Mouse (Mus musculus) kidney, postnatal 36 days (tissue): ENCODE measurements around the gene Sept5.
A peak's percentile ranks its signal among the peaks of the same experiment; 100 is the strongest.

Source experiments
- DNase-seq, 2 experiments: peaks; one replicate each; pipeline ENCODE4 v3.0.0; 2021 to 2022; ENCODE audit warnings: mixed read lengths in 2 of 2

The Sept5 gene

DNA sequence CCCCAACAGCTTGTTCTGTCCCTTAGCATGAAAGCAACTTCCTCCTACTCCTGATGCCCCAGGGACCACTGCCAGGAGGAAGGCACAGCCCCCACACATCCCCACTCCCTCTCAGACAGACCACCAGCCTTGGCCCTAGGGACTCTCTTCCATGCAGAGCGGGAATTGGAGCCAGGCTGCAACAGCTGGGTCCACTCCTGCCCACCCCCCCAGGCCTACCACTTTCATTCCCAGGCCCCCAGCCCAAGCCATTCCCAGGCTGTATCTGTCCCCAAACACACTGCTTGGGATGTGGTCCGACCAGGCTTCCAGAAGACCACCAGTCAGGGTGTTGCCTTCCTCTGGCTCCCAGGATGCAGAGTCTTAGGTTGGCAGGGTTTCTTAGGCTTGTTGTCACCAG lies 20.7 kb downstream of the Sept5 start:
- no peak for DNase-seq

DNA sequence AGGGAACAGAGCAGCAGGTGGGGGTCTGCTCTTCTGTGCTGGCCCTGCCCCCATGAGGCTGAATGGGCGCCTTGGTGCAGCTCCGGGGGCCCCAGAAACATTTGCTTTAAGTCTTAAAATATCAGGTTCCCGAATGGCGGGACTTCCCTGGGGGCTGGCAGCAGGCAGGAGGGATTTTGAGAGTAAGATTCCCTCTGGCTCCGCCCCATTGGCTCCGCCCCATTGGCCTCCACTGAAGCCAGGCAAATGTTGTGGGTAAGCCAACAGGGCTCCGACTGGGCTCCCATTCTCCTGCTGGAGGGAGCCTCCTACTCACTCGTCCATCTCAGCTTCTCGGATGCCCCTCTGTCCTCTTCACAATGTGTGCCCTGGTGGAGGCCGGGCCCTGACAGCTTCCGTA lies 21.5 kb downstream of the Sept5 start:
- DNase-seq = peak in 1 of 2 experiments; percentile 42

DNA sequence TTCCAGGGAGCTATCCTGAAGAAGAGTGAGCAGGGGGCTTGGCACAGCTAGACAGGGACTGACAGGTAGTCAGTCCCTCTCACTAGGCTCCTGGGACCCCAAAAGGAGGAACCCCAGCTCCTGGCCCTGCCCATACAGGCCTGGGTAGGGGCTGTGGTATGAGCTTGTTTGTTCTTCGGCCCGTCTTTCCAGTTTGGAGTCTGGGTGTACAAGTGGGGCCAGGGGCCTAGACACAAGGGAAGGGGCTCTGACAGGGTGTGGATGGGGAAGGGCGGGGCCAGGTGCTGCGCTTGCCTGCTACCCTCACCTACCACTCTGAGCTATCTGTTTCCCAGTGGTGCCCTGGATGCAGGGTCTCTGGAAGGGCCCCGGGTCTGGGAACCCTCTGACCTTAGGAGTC lies 24.0 kb downstream of the Sept5 start:
- no peak for DNase-seq

DNA sequence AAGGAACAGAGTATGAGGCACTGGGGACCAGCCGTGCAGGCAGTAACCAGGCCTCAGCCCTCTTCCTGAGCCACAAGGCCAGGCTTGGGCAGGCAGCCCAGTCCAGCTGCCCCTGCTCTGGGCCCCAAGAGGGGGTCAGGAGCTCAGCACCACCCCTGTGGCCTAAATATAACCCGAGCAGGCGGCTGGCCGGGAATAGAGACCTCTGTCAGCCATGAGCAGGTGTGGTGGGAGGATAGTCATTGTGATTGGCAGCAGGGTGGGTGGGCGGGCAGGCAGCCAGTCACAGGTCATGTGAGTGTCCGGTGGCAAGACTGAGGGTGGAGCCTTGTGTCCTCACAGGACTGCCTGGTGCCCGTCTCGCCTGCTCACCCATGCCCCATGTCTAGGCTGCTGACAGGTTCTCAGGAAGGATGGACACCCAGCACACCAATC lies 25.5 kb downstream of the Sept5 start:
- DNase-seq = peak; percentile 54 to 68

DNA sequence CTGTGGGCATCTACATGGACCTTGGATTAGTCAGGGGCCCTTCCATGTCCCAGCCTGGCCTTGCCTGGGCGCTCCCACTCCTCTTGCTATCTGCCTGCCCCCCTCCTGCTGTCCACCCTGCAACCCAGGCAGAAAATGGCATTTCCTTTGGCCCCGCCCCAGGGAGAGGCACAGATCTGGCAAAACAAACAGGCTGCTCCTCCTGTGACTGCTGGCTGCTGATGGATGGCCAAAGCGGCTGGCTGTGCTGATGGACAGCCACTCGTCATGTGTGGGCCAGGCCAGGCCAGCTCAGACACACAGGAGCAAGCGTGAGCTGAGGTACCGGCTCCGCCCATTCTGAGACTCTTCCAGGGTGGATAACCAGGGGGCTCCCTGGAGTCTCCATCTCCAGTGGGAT lies 28.3 kb downstream of the Sept5 start:
- DNase-seq = no peak

DNA sequence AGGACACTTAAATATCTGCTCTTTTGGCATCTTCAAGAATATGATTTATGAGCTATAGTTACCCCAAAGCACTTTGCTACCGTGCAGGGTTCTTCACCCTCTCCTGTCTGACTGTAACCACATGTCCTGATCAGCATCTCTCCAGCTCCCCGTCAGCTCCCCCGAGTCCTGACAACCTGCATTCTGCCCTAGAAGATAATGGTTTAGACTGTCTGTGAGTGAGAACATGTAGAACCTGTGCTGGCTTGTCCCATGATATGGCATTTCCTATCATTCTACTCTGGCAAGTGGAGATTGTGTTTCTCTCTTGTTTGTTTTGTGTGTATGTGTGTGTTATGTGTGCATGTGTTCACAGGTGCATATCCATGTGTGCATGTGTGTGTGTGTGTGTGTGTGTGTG lies 31.7 kb downstream of the Sept5 start:
- no peak for DNase-seq

DNA sequence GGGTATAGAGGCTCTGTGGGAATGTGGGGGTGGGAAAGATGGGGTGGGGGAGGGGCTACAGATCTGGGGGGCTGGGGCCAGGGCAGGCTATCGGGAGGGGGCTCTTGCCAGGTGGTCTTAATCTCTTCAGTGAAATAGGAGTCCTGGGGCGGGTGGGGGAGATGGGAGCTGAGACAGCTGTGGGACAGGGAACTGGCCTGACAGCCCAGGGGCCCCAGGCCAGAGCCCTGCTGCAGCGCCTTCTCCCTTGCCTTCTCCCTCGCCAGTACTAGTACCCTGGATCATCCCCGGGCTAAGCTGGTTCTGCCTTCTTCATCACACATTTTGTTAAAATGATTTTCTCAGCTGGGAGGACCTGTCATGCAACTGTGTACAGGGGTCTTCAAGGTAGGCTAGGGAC lies 33.5 kb downstream of the Sept5 start:
- DNase-seq = no peak

DNA sequence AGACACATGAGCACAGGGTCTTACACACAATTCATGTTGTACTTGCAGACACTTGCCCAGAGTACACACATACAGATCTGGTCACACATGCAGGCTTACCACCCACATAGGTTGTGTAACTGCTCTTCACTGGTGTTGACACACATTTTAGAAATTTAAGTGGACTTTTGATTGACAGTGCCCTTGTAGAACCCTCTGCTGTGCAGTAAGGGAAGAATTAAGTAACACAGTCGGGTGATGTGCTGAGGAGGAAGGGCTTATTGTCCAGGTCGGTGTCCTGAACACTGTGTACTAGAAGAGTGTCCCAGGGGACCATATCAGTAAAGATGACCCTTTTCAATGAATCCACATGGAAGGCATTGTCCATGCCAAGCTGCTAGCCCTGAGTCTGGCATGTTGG lies 35.8 kb downstream of the Sept5 start:
- DNase-seq = no peak

DNA sequence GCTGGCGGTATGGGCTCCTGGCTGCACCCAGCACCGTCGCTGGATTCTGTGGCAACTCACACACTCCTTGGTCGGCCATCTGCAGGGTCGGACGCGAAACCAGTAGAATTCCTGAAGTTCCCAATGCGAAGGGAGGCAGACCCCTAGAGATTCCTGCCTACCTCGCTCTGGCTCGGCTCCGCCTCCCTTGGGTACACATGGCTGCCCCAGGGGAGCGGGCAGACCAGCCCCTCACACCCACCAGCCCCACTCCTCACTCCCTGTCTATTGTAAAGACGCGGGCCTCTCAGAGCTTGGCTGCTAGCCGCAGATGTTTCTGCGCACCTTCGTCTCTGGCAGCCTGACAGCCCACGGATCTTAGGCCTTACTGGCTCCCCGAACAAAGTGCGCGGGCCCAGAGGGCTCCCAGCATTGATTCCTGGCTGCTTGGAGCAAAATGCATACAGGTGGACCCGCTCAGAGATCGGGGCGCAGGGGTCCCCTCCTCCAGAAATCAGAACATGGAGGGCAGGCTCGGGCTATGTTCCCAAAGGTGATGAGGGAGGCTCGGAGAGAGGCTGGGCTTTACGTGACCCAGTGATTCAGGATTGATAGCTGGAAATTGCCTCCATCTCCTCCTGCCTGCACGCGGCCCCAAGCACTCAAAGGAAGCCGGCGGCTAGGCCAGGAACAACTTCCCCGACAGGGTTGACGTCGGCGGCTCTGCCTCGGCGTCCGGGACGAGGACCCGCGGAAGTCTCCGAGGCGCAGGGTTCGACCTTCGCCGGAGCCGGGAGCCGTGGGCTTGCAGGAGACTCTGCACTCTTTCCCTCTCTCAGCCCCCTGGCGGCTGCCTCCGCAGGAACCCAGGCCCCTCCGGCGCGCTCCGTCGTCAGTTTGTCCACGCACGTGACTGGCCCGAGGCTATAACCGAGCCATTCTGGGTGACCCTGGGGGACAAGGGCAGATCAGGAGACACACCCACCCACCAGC lies 38.4 kb downstream of the Sept5 start:
- DNase-seq = peak in 1 of 2 experiments; percentile 34

DNA sequence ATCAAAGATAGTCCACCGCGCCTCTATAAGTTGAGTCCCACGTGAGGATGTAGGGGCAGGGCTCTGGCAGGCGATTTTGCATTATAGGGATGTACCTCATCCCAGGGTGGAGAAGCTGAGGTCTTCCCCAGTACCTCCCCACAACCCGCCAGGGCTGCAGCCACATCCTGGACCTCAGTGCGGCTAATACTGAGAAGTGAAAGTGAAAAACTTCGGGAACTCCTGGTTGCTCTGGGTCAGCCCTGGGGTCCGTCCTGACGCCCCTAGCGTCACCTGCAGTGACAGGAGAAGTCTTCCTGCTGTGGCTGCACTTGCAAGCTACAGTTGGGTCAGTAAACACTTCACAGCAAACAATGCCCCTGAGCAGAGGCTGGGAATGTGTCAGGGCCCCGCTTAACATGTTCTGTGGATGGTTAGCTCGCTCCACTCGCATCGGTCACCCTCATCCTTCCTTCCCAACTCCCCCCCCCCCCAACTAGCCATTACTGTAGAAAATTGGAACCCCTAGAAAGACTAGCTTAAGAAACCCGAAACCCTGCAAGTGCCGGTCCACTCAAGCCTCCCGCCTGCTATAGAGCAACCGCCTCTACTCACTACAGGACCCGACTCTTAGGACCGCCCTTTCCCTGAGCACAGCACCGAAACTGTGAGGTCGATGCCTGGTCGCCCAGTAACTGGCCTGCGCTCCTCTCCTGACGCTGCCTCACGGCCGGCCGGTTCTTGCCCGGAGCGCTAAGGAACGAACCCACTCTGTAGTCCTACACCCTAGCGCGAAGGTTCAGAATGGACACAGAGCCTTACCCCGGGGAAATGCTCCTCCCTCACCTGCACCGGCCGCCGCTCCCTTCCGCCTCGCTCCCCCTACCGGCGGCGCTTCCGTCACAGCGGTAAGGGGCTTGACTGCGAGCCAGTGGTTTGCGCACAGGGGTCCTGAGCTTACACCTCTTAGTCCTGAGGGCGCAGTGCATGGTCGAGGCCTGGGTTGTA lies 39.7 kb downstream of the Sept5 start, which contains the start of gene Tbx1:
TSS of gene Tbx1 (minus strand) at position 868 of the 987 bp plus-strand sequence.
- peak; percentile 29 to 67 for DNase-seq

DNA sequence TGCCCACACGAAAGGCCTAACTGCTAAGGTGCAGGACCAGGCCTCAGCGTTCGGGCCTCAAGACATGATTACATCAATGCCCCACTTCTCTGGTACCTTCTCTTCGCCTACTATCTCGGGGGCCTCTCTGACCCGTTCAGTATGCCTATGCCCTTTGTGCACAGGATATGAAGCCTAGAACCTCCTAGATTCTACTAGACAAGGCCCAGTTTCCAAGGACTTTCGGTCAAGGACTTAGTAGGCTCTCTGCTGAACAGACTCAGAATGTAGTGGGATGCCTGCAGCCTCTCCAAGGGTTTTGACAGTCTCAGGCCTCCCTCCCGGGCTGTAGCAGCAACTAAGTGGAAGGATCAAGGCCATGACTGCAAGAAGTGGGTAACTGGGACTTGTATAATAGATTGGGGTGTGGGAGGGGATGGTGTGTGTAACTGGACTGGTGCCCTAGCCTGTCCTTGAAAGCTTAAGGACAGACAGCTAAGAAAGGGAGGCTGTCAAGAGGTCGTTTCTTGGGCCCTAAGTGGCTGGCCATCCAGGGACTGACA lies 40.6 kb downstream of the Sept5 start:
- DNase-seq = no peak

DNA sequence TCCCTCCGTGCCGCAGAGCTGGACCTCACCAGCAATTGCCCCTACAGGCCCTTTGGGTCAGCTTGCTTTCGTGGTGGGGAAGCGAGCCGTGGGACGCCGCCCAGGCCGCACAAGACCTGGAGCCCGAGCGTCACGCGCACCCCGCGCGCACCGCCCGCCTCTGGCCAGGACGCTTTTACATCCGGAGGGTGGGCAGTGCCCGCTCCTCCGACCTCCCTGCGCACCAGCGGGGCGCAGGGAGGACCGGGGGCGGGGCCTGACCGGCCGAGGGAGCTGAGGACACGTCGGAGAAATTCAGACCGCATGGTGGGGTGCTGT lies 41.1 kb downstream of the Sept5 start:
- DNase-seq = no peak

DNA sequence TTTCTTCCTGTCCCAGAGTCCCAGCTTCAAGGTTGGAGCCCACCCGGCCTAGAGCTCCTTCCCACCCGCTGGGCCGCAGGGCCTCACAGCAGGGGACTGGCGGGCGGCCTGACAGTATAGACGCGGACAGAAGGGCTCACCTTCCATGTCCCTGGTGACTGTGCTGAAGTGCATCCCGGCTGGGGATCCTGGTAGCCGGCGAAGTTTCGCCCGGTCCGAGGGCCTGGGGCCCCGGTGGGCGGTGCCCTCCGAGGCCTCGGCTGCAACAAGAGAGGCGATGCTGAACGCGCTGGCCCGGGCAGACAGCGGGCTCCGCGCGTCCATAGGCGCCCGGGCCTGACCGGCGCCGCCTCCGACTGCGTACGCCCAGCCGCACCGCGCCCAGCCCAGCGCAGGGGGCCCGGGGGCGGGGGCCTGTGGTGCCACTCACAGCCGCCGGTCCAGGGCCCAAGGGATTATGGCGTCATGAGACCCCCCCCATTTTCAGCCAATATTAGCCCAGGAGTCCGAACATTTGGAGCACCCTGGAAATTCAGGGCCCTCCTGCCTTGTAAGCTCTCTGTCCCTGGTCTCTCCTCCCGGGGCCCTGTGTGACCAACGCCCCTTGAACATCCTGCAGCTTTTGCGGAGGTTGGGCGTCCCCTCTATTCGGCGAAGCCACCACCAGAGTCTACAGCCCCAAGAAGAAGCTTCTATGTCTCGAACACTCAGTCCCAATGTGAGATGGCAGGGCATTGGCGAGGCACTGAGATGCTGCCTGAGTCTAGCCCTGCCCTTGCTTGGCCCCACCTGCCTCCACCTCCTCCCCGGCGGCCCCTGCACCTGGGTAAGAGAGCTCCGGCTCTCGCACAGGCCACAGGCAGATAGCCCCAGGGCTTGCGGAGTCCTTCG lies 41.7 kb downstream of the Sept5 start:
- no peak for DNase-seq

DNA sequence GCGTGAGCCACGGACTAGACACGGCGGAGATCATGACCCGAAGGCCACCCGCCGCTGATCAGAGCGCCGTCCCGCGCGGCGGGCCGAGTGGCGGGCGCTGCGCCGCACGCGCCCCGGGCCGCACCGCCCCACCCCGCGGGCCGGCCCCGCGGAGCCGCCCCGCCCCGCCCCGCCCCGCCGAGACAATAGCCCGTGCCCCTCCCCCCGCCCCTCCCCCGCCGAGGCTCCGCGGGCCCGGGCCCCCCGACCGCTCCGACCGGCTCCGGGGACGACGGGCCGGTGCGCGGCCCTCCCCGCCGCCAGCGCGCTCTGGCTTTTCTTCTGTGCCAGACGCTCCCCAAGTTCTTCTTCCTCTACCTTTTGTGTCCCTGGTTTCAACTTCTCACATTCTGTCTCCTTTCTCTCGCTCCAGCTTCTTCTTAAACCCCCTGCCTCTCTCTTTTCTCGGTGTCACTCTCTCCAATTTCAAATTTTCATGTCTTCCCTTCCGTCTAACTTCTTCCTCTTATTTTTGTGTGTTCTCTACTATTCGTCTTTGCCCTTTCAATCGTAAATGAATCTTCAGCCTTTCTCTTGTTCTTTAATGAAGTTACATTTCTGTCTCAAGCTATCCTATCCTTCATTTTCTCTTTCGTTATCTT lies 42.7 kb downstream of the Sept5 start:
- no peak for DNase-seq

DNA sequence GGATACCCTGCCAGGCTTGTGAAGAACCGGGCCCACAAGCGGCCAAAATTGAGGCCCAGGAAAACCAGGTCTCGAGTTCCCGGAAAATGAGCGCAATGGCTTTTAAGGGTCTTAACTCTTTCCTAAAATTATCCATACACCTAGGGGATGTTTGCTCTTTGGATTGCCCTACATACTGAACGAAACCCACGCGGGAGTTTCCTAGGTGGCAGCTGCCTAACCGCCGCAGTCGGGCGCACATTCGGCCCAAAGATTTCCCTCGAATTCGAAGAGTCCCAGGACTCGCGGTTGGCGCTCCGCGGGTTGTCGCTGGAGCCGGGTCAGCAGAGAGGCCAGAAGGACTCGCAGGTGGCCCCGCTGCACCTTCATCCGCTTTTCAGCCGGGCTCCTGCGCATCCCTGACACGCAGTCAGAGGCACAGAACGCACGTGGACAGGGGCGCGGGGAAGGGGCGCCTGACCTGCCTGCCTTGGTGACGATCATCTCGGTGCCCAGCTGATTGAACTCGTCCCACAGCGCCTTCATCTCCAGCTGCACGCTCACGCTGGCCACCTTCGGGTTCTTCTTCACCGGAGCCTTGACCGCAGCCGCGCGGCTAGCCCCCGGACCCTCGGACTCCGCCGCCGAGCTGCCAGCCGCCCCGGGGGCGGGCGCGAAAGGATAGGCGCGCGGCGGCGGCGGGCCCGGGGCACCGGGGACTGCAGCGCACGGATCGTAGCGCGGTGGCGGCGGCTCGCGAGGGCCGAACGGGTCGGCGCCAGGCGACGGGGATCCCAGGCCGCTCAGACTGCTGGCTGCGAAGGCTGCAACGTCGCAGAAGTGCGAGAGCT lies 43.5 kb downstream of the Sept5 start:
- no peak for DNase-seq

DNA sequence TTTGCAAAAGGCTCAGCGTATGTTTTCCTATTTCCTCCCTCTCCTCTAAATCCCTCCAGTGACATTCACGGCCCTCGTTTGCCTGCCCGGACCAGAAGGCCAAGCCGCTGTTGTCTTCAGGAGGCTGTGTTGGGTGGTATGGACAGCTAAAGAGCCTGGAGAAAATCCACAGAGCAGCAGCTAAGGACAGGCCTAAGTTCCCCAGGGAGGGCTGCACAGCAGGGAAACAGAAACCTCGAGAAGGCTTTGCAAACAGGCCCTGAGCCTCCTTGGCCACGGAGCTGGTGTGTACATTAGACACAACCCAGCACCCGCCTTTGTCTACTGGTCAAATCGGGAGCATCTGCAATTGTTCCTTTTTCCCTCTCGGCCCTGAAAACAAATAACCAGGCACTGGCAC lies 44.1 kb downstream of the Sept5 start:
- no peak for DNase-seq

DNA sequence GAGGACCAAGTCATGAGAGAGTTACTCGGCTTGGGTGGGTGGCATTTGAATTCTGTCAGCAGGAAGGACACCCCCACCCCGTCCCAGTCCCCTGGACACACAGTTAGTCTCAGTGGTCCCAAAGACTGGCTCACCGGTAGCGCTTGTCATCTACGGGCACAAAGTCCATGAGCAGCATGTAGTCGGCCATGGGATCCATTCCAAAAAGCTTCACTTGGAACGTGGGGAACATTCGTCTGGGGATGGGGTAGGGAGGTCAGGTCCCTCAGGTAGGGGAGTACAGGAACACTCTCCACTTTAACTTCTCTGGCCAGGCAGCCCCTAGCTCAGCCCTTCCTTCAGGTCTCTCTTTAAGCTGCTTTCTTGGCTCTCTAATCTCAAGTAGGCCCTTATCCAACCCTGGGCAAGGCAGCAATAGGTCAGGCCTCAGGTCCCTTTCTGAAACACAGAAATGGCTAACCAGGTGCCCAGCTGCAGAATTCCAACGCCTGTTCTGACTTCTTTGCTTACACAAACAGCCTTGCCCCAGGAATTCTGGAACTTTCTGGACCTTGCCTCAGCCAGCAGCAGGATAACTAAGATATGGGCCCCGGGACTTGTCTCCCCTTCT lies 44.7 kb downstream of the Sept5 start:
- DNase-seq = no peak

DNA sequence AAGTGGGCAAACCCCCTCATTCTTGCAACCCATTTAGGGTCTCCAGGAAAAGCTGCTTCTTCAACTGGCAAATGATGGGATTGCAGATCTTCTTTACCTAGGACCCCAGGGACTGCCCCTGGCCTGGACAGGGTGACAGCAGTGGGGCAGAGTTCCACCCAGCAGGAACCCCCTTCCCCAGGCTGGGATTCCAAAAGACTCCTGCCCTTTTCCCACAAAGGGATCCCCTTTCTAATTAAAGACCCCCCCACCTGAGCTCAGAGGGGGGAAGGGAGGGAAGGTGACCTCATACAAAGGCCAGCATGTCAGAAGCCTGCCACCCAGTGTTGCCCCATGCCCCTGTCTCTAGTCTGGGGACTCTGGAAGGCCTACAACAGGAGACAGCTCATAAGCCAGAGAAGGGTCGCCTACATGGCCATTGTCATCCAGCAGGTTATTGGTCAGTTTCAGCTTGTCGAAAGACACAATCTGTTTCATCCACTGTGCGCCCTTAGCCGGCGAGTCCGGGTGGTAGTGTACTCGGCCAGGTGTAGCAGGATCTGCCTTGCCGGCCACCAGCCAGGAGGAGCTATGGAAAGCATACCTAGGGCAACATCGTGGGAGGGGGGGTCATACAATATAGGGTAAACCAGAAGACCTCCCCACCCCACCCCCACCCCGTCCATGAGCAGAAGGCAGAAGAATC lies 45.9 kb downstream of the Sept5 start:
- DNase-seq = no peak

DNA sequence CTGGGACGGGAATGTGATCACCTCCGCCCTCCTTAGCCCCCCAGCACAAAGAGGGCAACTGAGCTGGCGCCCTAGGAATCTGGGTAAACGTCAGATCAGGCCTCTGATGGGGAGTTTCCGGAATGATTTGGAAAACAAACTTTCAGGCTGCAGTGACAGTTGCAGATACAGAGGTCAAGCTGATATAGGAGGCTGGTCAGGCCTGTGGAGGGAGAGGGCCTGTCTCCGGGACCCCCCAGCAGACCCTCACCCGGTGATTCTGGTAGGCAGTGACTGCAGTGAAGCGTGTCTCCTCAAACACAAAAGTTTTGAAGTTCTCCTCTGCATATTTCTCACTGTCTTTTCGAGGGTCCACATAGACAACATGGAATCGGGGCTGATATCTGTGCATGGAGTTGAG lies 46.6 kb downstream of the Sept5 start:
- no peak for DNase-seq
